Mouse (Mus musculus) cerebellum, adult 2 months (tissue): ENCODE data around the gene Ndufa6.
A peak's percentile ranks its signal among the peaks of the same experiment; 100 is the strongest.

ENCODE experiments used
- CTCF ChIP-seq: fragments of 200-500 bp; IDR thresholded peaks from 2 replicates; pipeline ENCODE4 v1.5.1; 2011; ENCODE audit warnings: low read depth, mild to moderate bottlenecking, control low read depth, low read length, moderate library complexity, borderline replicate concordance; ENCODE audit not compliant: insufficient read depth
- POLR2A ChIP-seq: fragments of 200-500 bp; IDR thresholded peaks from 2 replicates; pipeline ENCODE4 v1.6.1; 2011; ENCODE audit warnings: low read length, control low read depth, borderline replicate concordance; ENCODE audit not compliant: insufficient read depth

DNA sequence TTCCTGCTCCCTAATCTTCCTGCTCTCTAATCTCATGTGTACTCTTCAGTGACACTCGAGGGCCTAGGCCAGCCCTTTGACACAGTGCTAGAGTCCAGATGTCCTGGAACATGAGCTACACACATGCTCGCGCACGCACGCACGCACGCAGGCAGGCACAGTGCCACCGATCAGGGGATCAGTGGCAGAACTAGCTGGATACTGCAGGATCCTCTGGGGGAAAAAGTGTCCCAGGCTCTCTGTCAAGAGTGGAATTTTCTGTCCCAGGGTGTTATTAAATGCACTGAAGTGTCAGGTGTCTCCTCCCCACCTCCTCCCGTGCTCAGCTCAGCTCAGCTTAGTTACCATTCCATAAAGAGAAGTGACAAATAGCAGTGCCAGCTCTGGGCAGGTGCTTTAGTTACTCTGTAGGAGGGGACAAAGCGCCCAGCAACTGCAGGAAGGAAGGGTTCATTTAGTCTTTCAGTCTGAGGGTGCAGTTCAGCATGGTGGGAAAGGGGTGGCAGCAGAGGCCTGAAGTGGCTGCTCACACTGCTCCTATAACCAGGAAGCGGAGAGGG lies 7.4 kb upstream of the Ndufa6 start:
- TF ChIP-seq CTCF: peak; percentile 32
- no peak for TF ChIP-seq POLR2A
